Mouse (Mus musculus) G1E (cell line): Measurements from ENCODE around the gene Xpo4.

Experiments used
- CTCF ChIP-seq: IDR thresholded peaks from 2 replicates; pipeline ENCODE4 v1.5.1; 2012; ENCODE audit warnings: low read depth, low read length, inconsistent platforms, mixed read lengths
- GATA1 ChIP-seq: IDR thresholded peaks from 2 replicates; pipeline ENCODE4 v1.6.1; 2012; ENCODE audit warnings: borderline replicate concordance, low read length, inconsistent platforms, mixed read lengths
- GATA2 ChIP-seq: IDR thresholded peaks from 2 replicates; pipeline ENCODE4 v1.6.1; 2012; ENCODE audit warnings: low read depth, low read length, inconsistent platforms, borderline replicate concordance
- POLR2AphosphoS5 ChIP-seq: IDR thresholded peaks from 2 replicates; pipeline ENCODE4 v1.6.1; 2012; ENCODE audit warnings: low read depth, low read length, inconsistent platforms; ENCODE audit not compliant: insufficient replicate concordance
- TAL1 ChIP-seq: conservative IDR thresholded peaks from 2 replicates; pipeline ENCODE4 v1.6.1; 2012; ENCODE audit warnings: low read depth, low read length, inconsistent platforms, mixed read lengths

DNA sequence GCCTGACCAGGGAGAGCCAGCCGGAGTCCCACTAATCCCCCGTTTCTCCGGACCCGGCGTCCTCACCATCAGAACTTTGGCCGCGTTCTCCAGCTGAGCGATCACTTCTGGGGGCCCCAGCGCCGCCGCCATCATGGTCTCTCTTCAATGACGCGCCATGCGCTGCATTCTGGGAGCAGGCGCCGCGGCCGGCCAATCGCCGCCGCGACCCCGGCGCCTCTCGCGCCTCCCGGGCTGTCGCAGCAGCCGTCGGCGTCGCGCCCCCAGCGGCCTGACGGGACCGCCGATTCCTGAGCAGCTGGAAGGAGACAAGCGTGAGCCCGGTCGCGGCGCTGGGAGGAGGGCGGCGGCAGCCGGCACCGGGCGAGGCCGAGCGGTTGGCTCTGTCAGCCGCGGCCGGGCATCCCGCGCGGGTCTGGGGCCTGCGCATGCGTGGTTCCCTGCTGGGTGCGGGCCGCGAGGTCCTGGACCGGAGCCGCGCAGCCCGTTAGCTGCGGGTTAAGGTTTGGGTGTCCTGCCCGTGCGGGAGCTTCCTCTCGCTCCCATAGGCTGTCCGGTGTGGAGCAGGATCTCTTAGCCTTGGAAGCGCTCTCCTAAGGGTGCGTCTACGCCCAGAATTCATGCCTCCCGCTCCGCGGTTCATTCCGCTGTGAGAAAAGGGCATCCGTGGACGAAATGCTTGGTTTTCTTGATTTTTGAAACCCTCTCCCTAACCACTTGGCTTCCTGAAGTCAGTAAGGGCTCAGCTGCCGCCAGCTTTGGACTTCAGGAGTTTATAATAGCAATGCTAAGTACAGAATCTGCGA, at the start of gene Xpo4:
- TF ChIP-seq TAL1, result no peak
- TF ChIP-seq CTCF, result no peak
- TF ChIP-seq GATA2, result no peak
- TF ChIP-seq GATA1, result no peak
- no peak for TF ChIP-seq POLR2AphosphoS5
